Mouse (Mus musculus) bone marrow macrophage, adult 2 months (primary cell): ENCODE results near the gene Tlcd2.

ENCODE experiments used
- CTCF ChIP-seq: IDR thresholded peaks from 2 replicates; pipeline ENCODE4 v1.5.1; 2012; ENCODE audit warnings: low read depth, mild to moderate bottlenecking, low read length, moderate library complexity
- POLR2A ChIP-seq: IDR thresholded peaks from 2 replicates; pipeline ENCODE4 v1.6.1; 2012; ENCODE audit warnings: mild to moderate bottlenecking, low read depth, low read length, borderline replicate concordance

DNA sequence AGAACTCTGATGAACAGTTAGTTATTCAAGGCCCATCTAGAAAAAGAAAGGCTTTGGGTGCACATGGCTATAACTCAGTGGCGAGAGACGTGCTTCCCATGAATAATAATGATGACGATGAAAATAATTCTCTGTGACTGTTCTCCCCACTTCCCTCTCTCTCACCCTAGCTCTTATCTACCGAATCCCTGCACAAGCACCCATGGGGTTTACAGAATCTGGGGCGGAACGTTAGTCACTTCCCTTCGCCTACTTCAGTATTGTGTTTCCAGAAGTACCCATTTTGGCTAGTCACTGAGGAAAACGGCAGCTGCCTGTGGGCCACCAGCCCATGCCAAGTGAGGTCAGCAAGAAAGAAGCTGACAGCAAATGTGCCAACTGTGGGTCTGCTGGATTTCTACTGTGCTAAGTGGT lies 2.9 kb upstream of the Tlcd2 start:
- TF ChIP-seq CTCF (no peak), POLR2A (no peak)
